Mouse (Mus musculus): ENCODE measurements at regions not wholly inside any gene's neighbourhood (a gene's known extent, or its start where the extent isn't known, plus 50 kb on each side); places are given as distances from the start of the nearest gene placed in this dataset.

GRCm38 (mm10) chr5:39841186-39841585, 85.9 kb upstream of the Hs3st1 start:
- peak; percentile 2 for DNase-seq (ENCODE audit: low spot score)

DNA sequence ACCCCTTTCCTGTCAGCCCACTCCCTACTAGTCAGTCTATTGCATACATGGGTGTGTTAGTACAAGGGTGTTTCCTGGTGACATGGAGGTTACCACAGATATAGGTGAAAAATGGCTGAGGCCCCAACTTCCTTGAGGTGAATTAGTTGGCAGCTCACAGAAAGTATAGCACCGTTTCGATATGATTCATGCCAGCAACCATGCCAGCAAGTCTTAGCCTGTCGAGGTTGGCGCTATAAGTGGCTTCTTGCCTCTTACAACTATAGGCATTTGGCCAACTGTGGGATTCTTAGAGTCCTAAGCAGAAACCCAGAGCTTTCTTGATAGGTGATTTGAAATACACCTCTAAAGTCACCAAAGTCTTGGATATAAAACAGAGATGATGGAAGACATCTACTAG, 85.3 kb upstream of the Hs3st1 start:
- no peak for DNase-seq (ENCODE audit: low spot score)

GRCm38 (mm10) chr5:39832565-39832964, 77.3 kb upstream of the Hs3st1 start:
- DNase-seq (ENCODE audit: low spot score) = peak; percentile 25

- no peak for DNase-seq (ENCODE audit: low spot score)
Observed at GRCm38 (mm10) chr5:39824680-39825079, 69.4 kb upstream of the Hs3st1 start.

- DNase-seq (ENCODE audit: low spot score) = no peak
Observed at GRCm38 (mm10) chr5:39806643-39807042, 51.4 kb upstream of the Hs3st1 start.

Data from lung, postnatal 25 days (tissue).